Mouse (Mus musculus) frontal cortex, adult (tissue): ENCODE measurements around the gene Uqcrq.

ENCODE experiments used
- ATAC-seq: cut with Nextera tagmentation; 2 replicates; pipeline ENCODE4 v1.9.2; 2017; ENCODE audit warnings: mild to moderate bottlenecking, moderate library complexity, mixed read lengths; ENCODE audit not compliant: low TSS enrichment

The Uqcrq gene

GRCm38 (mm10) chr11:53413871-53414270, 16.8 kb downstream of the Uqcrq start:
- ATAC-seq = no peak

- ATAC-seq = peak; percentile 69
These were observed 18.9 kb downstream of the Uqcrq start for GRCm38 (mm10) chr11:53411738-53412137.

DNA sequence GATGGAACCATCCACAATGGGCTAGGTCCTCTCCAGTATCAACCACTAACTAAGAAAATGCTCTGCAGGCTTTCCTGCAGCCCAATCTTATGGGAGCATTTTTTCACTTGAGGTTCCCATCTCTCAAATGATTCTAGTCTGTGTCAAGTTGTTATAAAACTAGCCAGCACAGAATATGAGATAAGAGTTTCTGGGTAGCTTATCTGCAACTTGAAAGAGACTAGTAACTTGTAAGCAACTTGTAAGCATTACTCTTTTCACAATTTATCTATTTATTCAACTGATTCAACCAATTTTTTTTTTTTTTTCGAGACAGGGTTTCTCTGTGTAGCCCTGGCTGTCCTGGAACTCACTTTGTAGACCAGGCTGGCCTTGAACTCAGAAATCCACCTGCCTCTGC, 27.0 kb downstream of the Uqcrq start:
- ATAC-seq = no peak

GRCm38 (mm10) chr11:53393856-53394255, 36.8 kb downstream of the Uqcrq start:
- no peak for ATAC-seq

DNA sequence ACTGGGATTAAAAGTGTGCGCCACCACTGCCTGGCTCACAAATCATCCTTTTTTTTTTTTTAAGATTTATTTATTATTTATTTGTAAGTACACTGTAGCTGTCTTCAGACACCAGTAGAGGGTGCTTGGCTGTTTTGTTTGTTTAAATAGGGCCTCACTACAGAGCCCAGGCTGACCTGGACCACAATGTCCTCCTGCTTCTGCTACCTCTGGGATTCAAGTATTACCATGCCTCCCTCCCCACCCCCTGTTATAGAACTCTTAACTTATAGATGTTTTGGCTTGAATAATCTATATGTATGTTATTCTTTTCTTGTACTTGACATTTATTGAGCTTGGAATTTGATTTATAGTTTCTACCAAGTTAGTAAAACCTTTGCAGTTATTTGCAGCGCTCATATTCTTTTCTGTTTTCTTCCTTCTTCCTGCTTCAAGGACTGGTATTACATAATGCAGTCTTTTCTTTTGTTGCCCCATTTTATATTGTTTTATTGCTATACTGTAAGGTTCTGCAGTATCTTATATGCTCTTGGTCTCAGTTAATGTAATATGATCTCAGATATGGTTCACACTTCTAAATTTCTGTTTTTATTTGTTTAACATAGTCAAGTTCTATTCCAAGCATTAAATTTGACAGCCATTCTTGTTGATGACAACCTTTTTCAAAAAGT, 46.7 kb downstream of the Uqcrq start:
- no peak for ATAC-seq

GRCm38 (mm10) chr11:53378918-53379317, 51.7 kb downstream of the Uqcrq start:
- no peak for ATAC-seq
